Mouse (Mus musculus) liver, embryonic 12.5 days (tissue): ENCODE results near the gene C1qtnf1. TPM values are rescaled to one million over a fixed set of nuclear protein-coding genes. Genes with fewer than 3 reads are reported as not detected.
A peak's percentile ranks its signal among the peaks of the same experiment; 100 is the strongest.

Source experiments
- ATAC-seq: fragments of 200-750 bp; cut with Nextera tagmentation; 2 replicates; pipeline ENCODE4 v1.8.0; 2017; ENCODE audit warnings: moderate number of reproducible peaks, mild to moderate bottlenecking, moderate library complexity
- H3K27ac ChIP-seq: fragments of 300-500 bp; sonication (generic); 2 replicates; pipeline ENCODE4 v1.5.1; 2016; ENCODE audit warnings: mild to moderate bottlenecking
- H3K27me3 ChIP-seq: fragments of 300-500 bp; sonication (generic); replicated peaks from 2 replicates; pipeline ENCODE4 v1.6.1; 2016; ENCODE audit warnings: mild to moderate bottlenecking, moderate library complexity
- H3K36me3 ChIP-seq: fragments of 300-500 bp; sonication (generic); 2 replicates; pipeline ENCODE4 v1.6.1; 2016; ENCODE audit warnings: mild to moderate bottlenecking, moderate library complexity
- H3K4me1 ChIP-seq: fragments of 300-500 bp; sonication (generic); 2 replicates; pipeline ENCODE4 v1.6.1; 2016
- H3K4me2 ChIP-seq: fragments of 300-500 bp; sonication (generic); 2 replicates; pipeline ENCODE4 v1.6.1; 2016; ENCODE audit warnings: mild to moderate bottlenecking, moderate library complexity
- H3K4me3 ChIP-seq: fragments of 300-500 bp; sonication (generic); 2 replicates; pipeline ENCODE4 v1.5.1; 2016; ENCODE audit warnings: mild to moderate bottlenecking, moderate library complexity
- H3K9ac ChIP-seq: fragments of 300-500 bp; sonication (generic); 2 replicates; pipeline ENCODE4 v1.6.1; 2016; ENCODE audit warnings: mild to moderate bottlenecking, moderate library complexity
- H3K9me3 ChIP-seq: fragments of 300-500 bp; sonication (generic); replicated peaks from 2 replicates; pipeline ENCODE4 v1.6.1; 2016; ENCODE audit warnings: mild to moderate bottlenecking, moderate library complexity
- WGBS: fragments of 180-500 bp; shearing (Covaris S2); methylation state at CpG from one replicate; pipeline ENCODE4 v1.1.7; 2016; ENCODE audit not compliant: insufficient replicate concordance; 5-methylcytosine and 5-hydroxymethylcytosine counted together
- polyA plus RNA-seq: library from polyadenylated mRNA; unstranded; fragments of >200 nt; fragmentation: Nextera tagmentation; extraction: Ambion mirVana; gene quantifications from 2 replicates; pipeline ENCODE4 v1.2.1, GENCODE M21; 2016

C1qtnf1 gene
- polyA plus RNA-seq, 1 experiment from 2014 or later: 1.8 TPM

DNA sequence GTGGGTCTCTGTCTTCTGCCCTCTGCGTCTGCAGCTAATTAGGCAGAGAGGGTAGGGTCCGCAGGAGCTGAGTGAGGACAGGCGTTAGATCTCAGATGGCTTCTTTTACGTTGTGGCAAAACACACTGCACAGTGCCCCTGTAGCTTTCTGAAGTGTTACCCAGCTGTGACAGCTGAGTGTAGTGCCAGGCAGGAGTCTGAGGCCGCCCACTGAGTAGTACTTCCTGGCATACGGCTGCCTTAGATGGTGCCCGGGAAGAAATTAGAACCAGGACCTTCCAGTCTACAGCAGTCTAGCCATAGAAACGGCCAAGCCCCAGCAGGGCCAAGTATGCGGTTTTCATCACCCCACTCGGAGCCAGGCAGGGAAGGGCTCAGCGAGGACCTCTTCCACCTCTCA lies 57.3 kb downstream of the C1qtnf1 start:
- Histone ChIP-seq H3K4me1 (peaks cover 3% of the 10 kb centered on the region), H3K27ac (no peak overlapping the region), H3K4me3 (no peak overlapping the region), H3K9ac (no peak overlapping the region), H3K9me3 (no peaks in the 10 kb centered on the region), H3K36me3 (peaks cover 79% of the 10 kb centered on the region), H3K4me2 (no peak overlapping the region), H3K27me3 (no peaks in the 10 kb centered on the region; the same call in 1 of the 2 replicates)
- no peak for ATAC-seq
- 75% methylated on average over 11 of the region's 11 CpGs for WGBS

DNA sequence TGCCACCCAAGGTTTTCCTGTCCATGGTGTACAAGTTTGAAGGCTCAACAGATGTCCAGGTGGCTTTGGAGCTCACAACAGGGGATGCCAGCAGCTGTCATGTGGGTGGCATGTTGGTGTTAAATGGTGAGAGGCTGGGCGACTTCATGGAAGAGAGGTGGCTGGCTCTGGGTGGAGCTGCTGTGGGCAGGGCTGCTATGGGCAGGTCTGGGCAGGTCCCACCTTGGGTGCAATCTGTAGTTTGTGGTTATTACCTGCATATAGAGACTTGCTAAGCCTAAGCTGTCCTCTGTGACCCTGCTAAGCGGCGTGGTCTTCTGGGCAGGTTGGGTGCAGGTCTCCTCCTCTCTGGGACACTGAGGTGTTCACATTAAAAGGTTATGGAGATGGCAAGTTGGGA lies 57.8 kb downstream of the C1qtnf1 start:
- ATAC-seq: no peak
- no peak overlapping the region for H3K4me2 ChIP-seq
- H3K36me3 ChIP-seq: peaks cover 79% of the 10 kb centered on the region
- H3K9ac ChIP-seq: no peak overlapping the region
- H3K4me3 ChIP-seq: no peak overlapping the region
- no peak overlapping the region for H3K27ac ChIP-seq
- H3K4me1 ChIP-seq: peaks cover 7% of the 10 kb centered on the region
- H3K27me3 ChIP-seq: no peaks in the 10 kb centered on the region; the same call in 1 of the 2 replicates
- 75% methylated on average over 3 of the region's 3 CpGs for WGBS
- no peaks in the 10 kb centered on the region for H3K9me3 ChIP-seq

DNA sequence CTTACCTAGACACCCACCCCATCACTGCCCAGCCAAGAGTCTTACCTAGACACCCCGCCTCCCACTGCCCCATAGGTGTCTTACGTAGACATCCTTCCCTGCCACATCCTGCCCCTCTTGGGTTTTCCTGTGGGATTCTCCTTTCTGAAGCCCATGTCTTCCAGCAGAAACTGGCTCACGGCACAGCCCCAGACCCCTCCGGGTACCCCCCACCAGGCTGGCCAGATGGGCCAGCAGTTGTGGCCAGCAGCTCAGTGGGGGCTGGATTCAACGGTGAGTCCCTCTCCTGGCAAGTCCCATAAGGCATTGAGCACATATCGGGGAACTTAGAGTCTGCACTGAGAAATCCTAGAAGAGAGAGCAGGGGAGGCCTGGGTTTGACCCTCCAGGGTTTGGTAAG lies 58.3 kb downstream of the C1qtnf1 start:
- peaks cover 8% of the 10 kb centered on the region for H3K4me1 ChIP-seq
- peaks cover 74% of the 10 kb centered on the region for H3K36me3 ChIP-seq
- H3K9me3 ChIP-seq: no peaks in the 10 kb centered on the region
- H3K9ac ChIP-seq: no peak overlapping the region
- no peak for ATAC-seq
- H3K4me2 ChIP-seq: no peak overlapping the region
- H3K27ac ChIP-seq: no peak overlapping the region
- 81% methylated on average over 6 of the region's 6 CpGs for WGBS
- no peak overlapping the region for H3K4me3 ChIP-seq
- H3K27me3 ChIP-seq: no peaks in the 10 kb centered on the region; the same call in 1 of the 2 replicates

DNA sequence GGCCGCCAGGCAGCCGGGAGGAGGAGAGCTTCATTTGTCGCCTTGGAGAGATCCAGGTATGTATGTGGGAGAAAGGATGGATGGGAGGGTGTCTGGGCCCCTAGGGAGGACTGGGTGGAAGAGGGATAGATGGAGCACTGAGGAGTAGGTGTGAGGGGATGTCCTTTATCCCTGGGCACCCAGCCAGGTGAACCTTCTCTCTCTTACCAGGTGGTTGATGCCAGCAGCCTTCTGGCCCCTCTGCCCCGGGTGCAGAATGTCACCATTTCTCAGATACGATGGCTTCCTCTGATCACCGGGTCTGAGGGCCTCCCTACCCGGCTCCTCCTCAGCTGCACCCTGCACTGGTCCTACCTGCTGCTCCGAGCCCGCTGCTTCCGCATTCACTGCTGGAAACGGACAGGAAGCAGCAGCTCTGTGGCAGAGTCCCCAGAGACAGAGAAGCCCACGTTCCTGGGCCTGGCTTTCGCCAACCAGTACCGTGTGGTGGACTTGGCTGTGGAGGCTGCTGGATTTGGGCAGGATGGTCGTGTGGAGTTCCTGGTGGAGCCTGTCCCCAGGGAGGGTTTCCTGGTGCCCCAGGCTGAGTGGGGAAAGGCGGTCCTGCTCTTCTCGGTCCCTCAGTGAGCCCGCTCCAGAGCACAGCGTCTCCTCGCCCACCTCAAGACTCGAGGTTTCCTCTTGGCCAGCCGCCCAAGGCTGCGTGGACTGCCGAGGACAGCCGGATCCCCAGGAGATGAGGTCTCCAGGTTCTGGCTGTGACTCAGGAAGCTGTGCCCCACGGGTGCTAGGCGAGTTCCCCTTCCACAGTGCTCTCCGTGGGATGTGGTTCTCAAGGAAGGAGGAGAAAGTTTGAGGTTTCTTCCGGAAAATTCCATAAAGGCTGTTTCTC lies 59.1 kb downstream of the C1qtnf1 start:
- Histone ChIP-seq H3K27me3 (no peaks in the 10 kb centered on the region; the same call in 1 of the 2 replicates), H3K4me2 (no peak overlapping the region), H3K4me1 (peaks cover 8% of the 10 kb centered on the region), H3K4me3 (no peak overlapping the region), H3K36me3 (peaks cover 66% of the 10 kb centered on the region), H3K9ac (no peak overlapping the region), H3K27ac (no peak overlapping the region), H3K9me3 (no peaks in the 10 kb centered on the region)
- ATAC-seq: no peak
- WGBS: 80% methylated on average over 29 of the region's 29 CpGs

DNA sequence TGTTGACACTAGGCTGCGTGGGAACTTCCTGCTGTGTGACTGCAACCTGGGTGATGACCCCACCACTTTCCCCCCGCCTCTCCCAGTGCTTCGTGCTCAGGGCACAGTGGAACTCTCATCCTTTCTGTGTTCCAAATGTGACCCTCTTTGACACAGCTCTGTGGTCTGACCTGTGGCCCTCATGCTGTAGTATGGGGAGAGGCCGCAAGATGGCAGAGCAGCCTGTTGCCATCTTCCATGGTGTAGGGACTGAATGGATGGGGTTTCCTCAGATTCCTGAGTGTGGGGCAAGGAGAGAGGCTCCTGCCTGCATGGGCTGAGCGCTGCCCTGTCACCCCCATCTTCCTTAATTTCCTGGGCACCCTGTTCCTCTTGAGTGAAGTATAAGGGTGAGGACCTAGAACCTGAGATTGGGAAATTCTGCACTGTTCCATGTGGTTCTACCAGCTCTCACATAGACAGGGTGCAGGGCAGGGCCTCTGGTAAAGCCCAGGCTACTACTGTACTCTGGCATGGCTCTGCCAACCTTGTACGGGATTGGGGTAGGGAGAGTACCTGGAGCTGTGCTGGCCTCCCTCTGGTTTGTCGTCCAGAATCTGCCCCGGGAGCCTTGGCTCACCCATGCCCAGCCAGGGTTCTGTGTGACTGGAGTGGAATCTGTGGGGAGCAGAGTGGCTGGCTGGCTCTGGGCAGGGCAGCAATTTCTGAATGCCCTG lies 60.3 kb downstream of the C1qtnf1 start:
- Histone ChIP-seq H3K9ac (no peak overlapping the region), H3K36me3 (peaks cover 54% of the 10 kb centered on the region), H3K27me3 (no peaks in the 10 kb centered on the region; the same call in 1 of the 2 replicates), H3K4me1 (peaks cover 8% of the 10 kb centered on the region), H3K4me2 (no peak overlapping the region), H3K27ac (no peak overlapping the region), H3K9me3 (no peaks in the 10 kb centered on the region), H3K4me3 (no peak overlapping the region)
- WGBS: 77% methylated on average over 8 of the region's 8 CpGs
- ATAC-seq: no peak

DNA sequence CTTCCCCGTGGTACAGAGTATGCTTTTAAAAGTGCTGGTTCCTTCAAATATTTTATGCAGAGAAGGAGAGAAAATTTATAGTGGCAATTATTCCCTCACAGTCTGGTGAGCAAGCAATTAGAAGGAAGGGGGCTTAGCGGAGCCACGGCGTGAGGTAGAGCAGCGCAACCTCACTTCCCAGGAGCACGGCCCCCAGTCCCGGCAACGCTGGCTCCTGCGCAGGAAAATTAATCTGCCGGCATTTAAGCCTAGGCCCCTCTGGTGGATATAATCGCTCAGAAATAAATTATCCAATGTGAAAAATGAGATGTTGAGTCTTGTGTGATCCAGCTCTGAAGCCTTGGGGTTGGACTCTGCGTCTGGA lies 60.9 kb downstream of the C1qtnf1 start:
- Histone ChIP-seq H3K4me1 (peaks cover 8% of the 10 kb centered on the region), H3K9me3 (no peaks in the 10 kb centered on the region), H3K4me2 (no peak overlapping the region), H3K36me3 (peaks cover 48% of the 10 kb centered on the region), H3K9ac (no peak overlapping the region), H3K4me3 (no peak overlapping the region), H3K27ac (no peak overlapping the region), H3K27me3 (peaks cover 2% of the 10 kb centered on the region; the same call in 1 of the 2 replicates)
- 82% methylated on average over 12 of the region's 12 CpGs for WGBS
- ATAC-seq: no peak

DNA sequence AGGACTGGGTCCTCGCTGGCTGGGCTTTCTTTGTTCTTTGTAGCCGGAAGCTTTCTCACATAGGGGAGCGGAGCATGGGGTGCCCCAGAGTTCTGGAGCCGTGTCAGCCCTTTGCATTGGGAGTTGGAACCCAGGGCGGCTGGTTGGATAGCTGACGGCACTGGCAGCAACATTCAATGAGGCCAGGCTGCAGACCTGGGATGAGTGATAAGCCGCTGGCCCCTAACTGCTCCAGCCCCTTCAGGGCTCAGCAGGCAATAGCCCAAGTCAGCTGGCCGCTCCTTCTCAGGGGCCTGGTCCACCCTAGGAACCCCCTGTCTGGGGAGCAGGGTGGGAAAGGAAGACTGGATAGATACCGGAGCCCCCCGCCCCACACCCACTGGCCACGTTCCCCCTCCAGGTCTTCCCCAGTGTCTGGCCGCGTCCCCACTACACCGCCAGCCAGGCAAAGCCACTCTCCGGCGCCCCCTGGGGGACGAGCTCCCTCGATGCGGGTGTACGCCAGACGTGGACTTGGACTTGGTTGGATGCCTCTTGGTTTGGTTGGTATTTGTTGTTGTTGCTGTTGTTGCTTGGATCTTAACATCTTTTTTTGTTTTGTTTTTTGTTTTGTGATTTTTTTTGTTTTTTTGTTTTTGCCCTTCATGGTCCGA lies 62.7 kb downstream of the C1qtnf1 start:
- H3K9ac ChIP-seq: peak overlapping the region; percentile 47
- H3K27me3 ChIP-seq: peaks cover 12% of the 10 kb centered on the region; the same call in 1 of the 2 replicates
- no peaks in the 10 kb centered on the region for H3K9me3 ChIP-seq
- WGBS: 17% methylated on average over 22 of the region's 22 CpGs
- no peak overlapping the region; the same call in 1 of the 2 replicates for H3K27ac ChIP-seq
- H3K4me2 ChIP-seq: peak overlapping the region; percentile 63
- H3K36me3 ChIP-seq: peaks cover 30% of the 10 kb centered on the region
- H3K4me3 ChIP-seq: peak overlapping the region; percentile 18
- peak; percentile 70 for ATAC-seq
- peaks cover 8% of the 10 kb centered on the region for H3K4me1 ChIP-seq

DNA sequence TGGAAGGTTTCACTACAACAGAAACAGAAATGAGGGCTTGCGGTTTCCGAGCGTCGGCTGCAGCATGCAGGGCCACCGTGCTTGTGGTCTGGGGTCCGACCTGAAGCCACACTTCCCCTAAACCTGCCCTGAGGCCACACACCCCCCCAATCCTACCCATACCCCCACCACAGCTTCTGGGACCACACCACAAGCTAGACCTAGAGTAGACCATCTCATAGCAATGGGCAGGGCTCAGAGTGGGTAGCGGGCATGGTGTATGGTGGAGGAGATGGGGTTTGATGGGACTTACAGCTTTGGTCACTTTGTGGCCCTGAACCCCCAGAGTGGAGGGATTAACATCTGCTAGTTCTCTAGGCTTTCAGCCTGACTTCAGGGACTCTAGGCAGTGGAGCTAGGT lies 63.2 kb downstream of the C1qtnf1 start:
- ATAC-seq: no peak
- H3K4me2 ChIP-seq: no peak overlapping the region
- peaks cover 8% of the 10 kb centered on the region for H3K4me1 ChIP-seq
- peaks cover 25% of the 10 kb centered on the region for H3K36me3 ChIP-seq
- no peaks in the 10 kb centered on the region for H3K9me3 ChIP-seq
- WGBS: 76% methylated on average over 7 of the region's 7 CpGs
- peaks cover 17% of the 10 kb centered on the region for H3K27me3 ChIP-seq
- H3K27ac ChIP-seq: no peak overlapping the region
- no peak overlapping the region for H3K4me3 ChIP-seq
- H3K9ac ChIP-seq: no peak overlapping the region

DNA sequence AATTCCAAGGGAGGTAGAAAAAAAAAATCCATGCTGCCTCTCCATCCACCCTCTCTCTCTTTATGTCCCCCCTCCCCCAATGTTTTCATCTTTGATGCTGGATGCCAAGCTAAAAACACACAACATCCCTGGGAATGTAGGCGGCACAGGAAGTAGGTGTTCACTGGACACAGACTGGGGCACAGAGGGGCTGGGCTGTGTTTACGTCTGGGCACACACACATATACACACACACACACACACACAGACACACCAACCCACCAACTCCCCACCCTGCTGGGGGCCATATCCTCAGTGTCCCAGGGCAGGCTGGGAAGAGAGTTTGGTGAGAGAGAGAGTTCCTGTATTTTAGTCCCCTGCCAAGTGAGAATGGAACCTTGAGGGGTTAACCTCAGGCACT lies 65.5 kb downstream of the C1qtnf1 start:
- Histone ChIP-seq H3K4me1 (peaks cover 8% of the 10 kb centered on the region), H3K27me3 (peaks cover 31% of the 10 kb centered on the region), H3K9me3 (no peaks in the 10 kb centered on the region), H3K4me3 (no peak overlapping the region), H3K27ac (no peak overlapping the region), H3K9ac (no peak overlapping the region), H3K36me3 (peaks cover 3% of the 10 kb centered on the region; the same call in 1 of the 2 replicates), H3K4me2 (0 out of 2 replicates have a peak overlapping the region, but pooled peaks have one; percentile 6)
- 66% methylated on average over 2 of the region's 2 CpGs for WGBS
- ATAC-seq: no peak

DNA sequence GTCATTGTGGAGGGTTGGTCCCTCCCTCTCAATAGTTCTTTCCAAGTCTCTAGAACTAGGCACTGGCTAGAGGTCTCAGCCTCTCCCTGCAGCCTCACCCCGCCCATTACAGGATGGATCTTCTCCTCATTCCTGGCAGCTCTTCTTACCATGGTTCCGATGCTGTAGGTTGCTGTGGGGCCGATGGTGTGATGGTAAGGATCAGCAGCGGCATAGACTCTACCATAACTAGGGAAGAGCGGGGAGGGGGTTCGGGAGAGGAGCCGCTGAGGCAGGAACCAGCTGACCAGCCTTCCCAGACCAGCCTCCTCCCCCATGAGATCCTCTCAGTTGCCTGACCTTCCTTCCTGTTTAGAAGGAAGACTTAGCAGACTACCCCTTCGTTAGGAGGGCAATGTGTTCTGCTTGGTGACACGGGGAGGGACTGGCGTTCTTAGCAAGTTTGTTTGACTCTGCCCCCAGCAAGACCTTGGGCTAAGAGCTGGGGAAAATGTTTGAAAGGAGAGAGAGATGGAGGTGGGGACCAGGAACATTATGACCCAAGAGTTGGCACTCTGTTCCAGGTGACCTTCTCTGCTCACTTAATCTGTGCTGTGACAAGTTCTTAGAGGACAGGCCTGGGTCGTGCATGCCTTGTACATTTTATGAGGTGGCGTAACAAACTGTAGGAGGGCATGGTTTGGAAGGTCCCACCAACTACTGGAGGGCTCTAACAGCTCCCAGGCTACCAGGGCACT lies 66.2 kb downstream of the C1qtnf1 start:
- Histone ChIP-seq H3K4me2 (peak overlapping the region; percentile 6; the same call in 1 of the 2 replicates), H3K4me3 (no peak overlapping the region), H3K9ac (no peak overlapping the region), H3K9me3 (no peaks in the 10 kb centered on the region), H3K36me3 (no peaks in the 10 kb centered on the region), H3K27ac (no peak overlapping the region), H3K27me3 (peaks cover 31% of the 10 kb centered on the region), H3K4me1 (peaks cover 8% of the 10 kb centered on the region)
- ATAC-seq: no peak
- 44% methylated on average over 12 of the region's 12 CpGs for WGBS

DNA sequence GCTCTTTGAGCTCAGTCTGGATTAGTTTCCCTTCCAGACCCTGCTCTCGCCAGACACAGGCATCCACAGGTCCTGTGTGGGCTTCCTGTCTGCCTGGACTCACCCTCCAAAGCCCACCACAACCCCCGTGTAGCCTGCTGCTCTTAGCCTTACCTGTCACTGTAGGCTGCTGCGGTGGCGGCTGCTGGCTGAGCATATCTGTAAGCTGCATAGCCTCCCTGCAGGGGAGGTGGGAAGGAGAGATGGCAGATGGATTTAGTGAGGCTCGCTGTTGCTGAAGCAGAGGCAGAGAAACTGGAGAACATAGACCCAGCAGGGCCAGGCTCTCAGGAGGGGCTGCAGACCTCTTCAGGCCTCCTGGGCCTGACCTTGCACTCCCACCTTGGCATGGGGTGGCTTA lies 67.1 kb downstream of the C1qtnf1 start:
- Histone ChIP-seq H3K4me2 (no peak overlapping the region), H3K27me3 (peaks cover 31% of the 10 kb centered on the region), H3K36me3 (no peaks in the 10 kb centered on the region), H3K9me3 (no peaks in the 10 kb centered on the region), H3K4me1 (peaks cover 8% of the 10 kb centered on the region), H3K27ac (no peak overlapping the region), H3K9ac (no peak overlapping the region), H3K4me3 (no peak overlapping the region)
- 36% methylated on average over 5 of the region's 5 CpGs for WGBS
- no peak for ATAC-seq
